Mouse (Mus musculus) ES-E14 (cell line): ENCODE data around the gene Dpm3. TPM values are rescaled to one million over a fixed set of nuclear protein-coding genes. Genes with fewer than 3 reads are reported as not detected.
"Not testable (repeated sequence)": the region's sequence is repeated elsewhere in the genome, so short reads cannot be mapped to it uniquely, and the experiment has no call there.

Source experiments
- DNase-seq: peaks from one replicate; pipeline ENCODE4 v3.0.0-alpha.2; 2013; ENCODE audit warnings: low read depth, low spot score
- H3K27ac ChIP-seq: 2 replicates; pipeline ENCODE4 v1.5.1; 2012; ENCODE audit warnings: low read depth, mild to moderate bottlenecking, low read length, moderate library complexity, mixed read lengths; ENCODE audit not compliant: poor library complexity, insufficient read depth, severe bottlenecking
- H3K36me3 ChIP-seq: 2 replicates; pipeline ENCODE4 v1.6.1; 2012; ENCODE audit warnings: mild to moderate bottlenecking, low read length, moderate library complexity, mixed read lengths; ENCODE audit not compliant: control insufficient read depth, poor library complexity, insufficient read depth, severe bottlenecking
- H3K4me1 ChIP-seq, 2 experiments: fragments of 150-350 bp in 1 of 2; sonication (generic) in 1 of 2; 2 replicates each; pipeline ENCODE4 v1.6.1; 2012; ENCODE audit warnings: low read length in 2 of 2, mild to moderate bottlenecking in 1 of 2, mixed read lengths in 1 of 2; ENCODE audit not compliant: control insufficient read depth in 2 of 2, insufficient read depth in 2 of 2, poor library complexity in 1 of 2
- H3K4me3 ChIP-seq, 2 experiments: fragments of 150-350 bp in 1 of 2; sonication (generic) in 1 of 2; 2 replicates each; pipeline ENCODE4 v1.5.1; 2012; ENCODE audit warnings: low read length in 2 of 2, low read depth in 1 of 2, mild to moderate bottlenecking in 1 of 2, mixed read lengths in 1 of 2; ENCODE audit not compliant: insufficient read depth in 1 of 2, poor library complexity in 1 of 2, severe bottlenecking in 1 of 2
- H3K9ac ChIP-seq: 2 replicates; pipeline ENCODE4 v1.6.1; 2012; ENCODE audit warnings: low read depth, mild to moderate bottlenecking, low read length, mixed read lengths; ENCODE audit not compliant: poor library complexity, insufficient read depth, severe bottlenecking
- H3K9me3 ChIP-seq: fragments of 150-350 bp; sonication (generic); 2 replicates; pipeline ENCODE4 v1.6.1; 2012; ENCODE audit warnings: low read depth, mild to moderate bottlenecking, low read length; ENCODE audit not compliant: control insufficient read depth, insufficient read depth
- CHD2 ChIP-seq: IDR thresholded peaks from 2 replicates; pipeline ENCODE4 v1.6.1; 2014; ENCODE audit warnings: mild to moderate bottlenecking, low read depth, low read length, inconsistent platforms
- HCFC1 ChIP-seq: IDR thresholded peaks from 2 replicates; pipeline ENCODE4 v1.6.1; 2012; ENCODE audit warnings: low read length, inconsistent platforms, borderline replicate concordance; ENCODE audit not compliant: insufficient read depth
- MAFK ChIP-seq: IDR thresholded peaks from 2 replicates; pipeline ENCODE4 v1.6.1; 2014; ENCODE audit warnings: mild to moderate bottlenecking, low read depth, low read length, inconsistent platforms; ENCODE audit not compliant: insufficient read depth
- ZC3H11A ChIP-seq: IDR thresholded peaks from 2 replicates; pipeline ENCODE4 v1.6.1; 2012; ENCODE audit warnings: low read depth, mild to moderate bottlenecking, inconsistent platforms, low read length, borderline replicate concordance
- ZNF384 ChIP-seq: IDR thresholded peaks from 2 replicates; pipeline ENCODE4 v1.6.1; 2012; ENCODE audit warnings: low read depth, low read length, inconsistent platforms
- in situ Hi-C, 2 experiments: fragments of 600-800 bp; cut with MboI; formaldehyde crosslinking; loops; one replicate each; pipeline ENCODE4 v1.15.1; 2025; ENCODE audit warnings: low sequenced_read_pairs in 2 of 2, inconsistent platforms in 1 of 2; ENCODE audit not compliant: unreplicated experiment in 2 of 2
- total RNA-seq: library from RNA; depleted of rRNA; stranded (reverse); fragments of 300-350 nt; gene quantifications from 2 replicates; pipeline ENCODE4 v1.2.3, GENCODE M21; 2012

The Dpm3 gene
- total RNA-seq, 1 experiment: 207 TPM

GRCm38 (mm10) chr3:89213803-89214530 lies 45.2 kb upstream of the Dpm3 start:
- peak overlapping the region; percentile 91 for H3K27ac ChIP-seq
- H3K4me1 ChIP-seq: peaks cover 3 to 17% of the 10 kb centered on the region in 2 experiments; a peak in 2 of 4 replicates
- in situ Hi-C loops: no loop called here
- peaks cover 18% of the 10 kb centered on the region for H3K36me3 ChIP-seq
- H3K9ac ChIP-seq: peak overlapping the region; percentile 95
- peak; percentile 92 for DNase-seq
- peak overlapping the region; percentile 95 for H3K4me3 ChIP-seq
- H3K9me3 ChIP-seq: no peaks in the 10 kb centered on the region
- no peak for TF ChIP-seq ZC3H11A
- peak; percentile 85 for TF ChIP-seq HCFC1

- no peak for TF ChIP-seq MAFK
- no peak for TF ChIP-seq ZC3H11A
- TF ChIP-seq CHD2: no peak
- TF ChIP-seq HCFC1: no peak
- TF ChIP-seq ZNF384: no peak
- peaks cover 3 to 17% of the 10 kb centered on the region in 2 experiments; a peak in 2 of 4 replicates for H3K4me1 ChIP-seq
- H3K9me3 ChIP-seq: no peaks in the 10 kb centered on the region
- peak within 1 kb of the TSS; percentile 91 for H3K27ac ChIP-seq
- peaks cover 13% of the 10 kb centered on the region for H3K36me3 ChIP-seq
- H3K9ac ChIP-seq: peak within 1 kb of the TSS; percentile 92
- in situ Hi-C loops: no loop called here
- DNase-seq: no peak
- H3K4me3 ChIP-seq: peak within 1 kb of the TSS; percentile 95
Observed at GRCm38 (mm10) chr3:89214681-89215411, 44.3 kb upstream of the Dpm3 start, which contains the start of gene Thbs3. Thbs3 (plus strand) TSS chr3:89215180.

DNA sequence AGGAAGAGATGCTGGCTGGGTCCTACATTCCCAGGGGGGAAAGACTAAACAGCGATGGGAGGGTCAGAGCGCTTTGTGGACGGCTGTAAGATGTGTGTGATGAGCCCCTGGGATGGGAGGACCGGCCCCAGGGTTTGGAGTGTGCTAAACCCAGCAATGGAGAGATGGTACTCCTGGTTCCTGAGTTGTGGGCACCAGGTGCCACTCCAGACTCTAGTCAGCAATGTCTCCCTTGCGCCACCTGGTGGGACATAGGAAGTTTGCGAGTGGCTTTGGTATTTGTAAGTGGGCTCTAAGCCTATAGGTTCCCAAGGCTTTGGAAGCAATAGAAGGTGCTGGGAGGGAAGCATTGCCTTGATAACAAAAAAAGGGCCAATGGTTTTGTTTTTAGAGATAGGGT lies 43.3 kb upstream of the Dpm3 start:
- Histone ChIP-seq H3K9me3 (no peaks in the 10 kb centered on the region), H3K9ac (peak overlapping the region; percentile 71; the same call in 1 of the 2 replicates), H3K27ac (0 out of 2 replicates have a peak overlapping the region, but pooled peaks have one; percentile 33), H3K36me3 (peaks cover 7% of the 10 kb centered on the region; the same call in 1 of the 2 replicates), H3K4me3 (peak overlapping the region in 1 of 2 experiments; percentile 55; a peak in 1 of 4 replicates), H3K4me1 (peaks cover 3 to 17% of the 10 kb centered on the region in 2 experiments; a peak in 2 of 4 replicates)
- TF ChIP-seq MAFK: no peak
- TF ChIP-seq ZC3H11A: no peak
- no peak for TF ChIP-seq CHD2
- no peak for TF ChIP-seq HCFC1
- no peak for TF ChIP-seq ZNF384
- in situ Hi-C loops: no loop called here
- peak; percentile 87 for DNase-seq

- H3K4me3 ChIP-seq, H3K9ac ChIP-seq, H3K27ac ChIP-seq, H3K9me3 ChIP-seq, in situ Hi-C loops, DNase-seq, H3K36me3 ChIP-seq: not testable (repeated sequence)
- TF ChIP-seq ZNF384: peak; percentile 91
- H3K4me1 ChIP-seq: peaks cover 3 to 17% of the 10 kb centered on the region in 2 experiments; a peak in 2 of 4 replicates
Observed at GRCm38 (mm10) chr3:89216407-89216806, 42.8 kb upstream of the Dpm3 start.
